Mouse (Mus musculus): Measurements from ENCODE around the gene Phykpl. TPM values are rescaled to one million over a fixed set of nuclear protein-coding genes. Genes with fewer than 3 reads are reported as not detected.

Gene Phykpl
- total and polyA plus RNA-seq, 2 experiments, result 12.7 to 23.7 TPM

- no peak for DNase-seq (ENCODE audit: extremely low read depth, low read depth, low spot score)
- no peak for TF ChIP-seq POLR2A (IDR thresholded peaks at IDR 0.05; ENCODE audit: extremely low read depth, insufficient read depth, low read length)
- no peak for TF ChIP-seq CTCF (IDR thresholded peaks at IDR 0.05; ENCODE audit: low read depth, low read length)
- WGBS, result 83% methylated on average over 6 of the region's 6 CpGs
- Histone ChIP-seq H3K4me1 (ENCODE audit: control insufficient read depth, insufficient read depth, low read length) (no peaks in the 10 kb centered on the region; the same call in none of the 2 replicates), H3K79me2 (ENCODE audit: control insufficient read depth, insufficient read depth, low read length) (no peaks in the 10 kb centered on the region), H3K9ac (ENCODE audit: low read depth, low read length) (no peak overlapping the region), H3K36me3 (ENCODE audit: control insufficient read depth, insufficient read depth, low read length) (peaks cover 63% of the 10 kb centered on the region), H3K4me3 (ENCODE audit: insufficient read depth, low read depth, low read length) (no peak overlapping the region), H3K27ac (replicated peaks; ENCODE audit: insufficient read depth, low read depth, low read length) (no peak overlapping the region), H3K27me3 (ENCODE audit: control insufficient read depth, insufficient read depth, low read length) (no peaks in the 10 kb centered on the region)
Measured at GRCm38 (mm10) chr11:51593849-51594248, 9.3 kb downstream of the Phykpl start.

- H3K79me2 ChIP-seq (ENCODE audit: control insufficient read depth, insufficient read depth, low read length), result no peaks in the 10 kb centered on the region
- H3K27me3 ChIP-seq (ENCODE audit: control insufficient read depth, insufficient read depth, low read length), result no peaks in the 10 kb centered on the region
- H3K4me3 ChIP-seq (ENCODE audit: insufficient read depth, low read depth, low read length), result no peak overlapping the region
- no peak for DNase-seq (ENCODE audit: extremely low read depth, low read depth, low spot score)
- H3K27ac ChIP-seq (replicated peaks; ENCODE audit: insufficient read depth, low read depth, low read length), result no peak overlapping the region
- H3K36me3 ChIP-seq (ENCODE audit: control insufficient read depth, insufficient read depth, low read length), result peaks cover 73% of the 10 kb centered on the region
- 63% methylated on average over 3 of the region's 3 CpGs for WGBS
- H3K4me1 ChIP-seq (ENCODE audit: control insufficient read depth, insufficient read depth, low read length), result no peaks in the 10 kb centered on the region; the same call in none of the 2 replicates
- TF ChIP-seq POLR2A (IDR thresholded peaks at IDR 0.05; ENCODE audit: extremely low read depth, insufficient read depth, low read length), result no peak
- no peak for TF ChIP-seq CTCF (IDR thresholded peaks at IDR 0.05; ENCODE audit: low read depth, low read length)
- no peak overlapping the region for H3K9ac ChIP-seq (ENCODE audit: low read depth, low read length)
Measured at GRCm38 (mm10) chr11:51594715-51595350, 10.3 kb downstream of the Phykpl start.

GRCm38 (mm10) chr11:51595459-51596083 is 11.0 kb downstream of the Phykpl start:
- WGBS, result 92% methylated on average over 1 of the region's 1 CpGs
- Histone ChIP-seq H3K4me3 (ENCODE audit: insufficient read depth, low read depth, low read length) (no peak overlapping the region), H3K79me2 (ENCODE audit: control insufficient read depth, insufficient read depth, low read length) (no peaks in the 10 kb centered on the region), H3K27ac (replicated peaks; ENCODE audit: insufficient read depth, low read depth, low read length) (no peak overlapping the region), H3K4me1 (ENCODE audit: control insufficient read depth, insufficient read depth, low read length) (no peaks in the 10 kb centered on the region; the same call in none of the 2 replicates), H3K27me3 (ENCODE audit: control insufficient read depth, insufficient read depth, low read length) (no peaks in the 10 kb centered on the region), H3K36me3 (ENCODE audit: control insufficient read depth, insufficient read depth, low read length) (peaks cover 80% of the 10 kb centered on the region), H3K9ac (ENCODE audit: low read depth, low read length) (no peak overlapping the region)
- DNase-seq (ENCODE audit: extremely low read depth, low read depth, low spot score), result no peak
- no peak for TF ChIP-seq POLR2A (IDR thresholded peaks at IDR 0.05; ENCODE audit: extremely low read depth, insufficient read depth, low read length)
- TF ChIP-seq CTCF (IDR thresholded peaks at IDR 0.05; ENCODE audit: low read depth, low read length), result no peak

- no peaks in the 10 kb centered on the region for H3K79me2 ChIP-seq (ENCODE audit: control insufficient read depth, insufficient read depth, low read length)
- WGBS, result 81% methylated on average over 2 of the region's 2 CpGs
- H3K27me3 ChIP-seq (ENCODE audit: control insufficient read depth, insufficient read depth, low read length), result no peaks in the 10 kb centered on the region
- no peak overlapping the region for H3K4me3 ChIP-seq (ENCODE audit: insufficient read depth, low read depth, low read length)
- no peak overlapping the region for H3K27ac ChIP-seq (replicated peaks; ENCODE audit: insufficient read depth, low read depth, low read length)
- no peak overlapping the region for H3K9ac ChIP-seq (ENCODE audit: low read depth, low read length)
- no peaks in the 10 kb centered on the region; the same call in none of the 2 replicates for H3K4me1 ChIP-seq (ENCODE audit: control insufficient read depth, insufficient read depth, low read length)
- no peak for DNase-seq (ENCODE audit: extremely low read depth, low read depth, low spot score)
- TF ChIP-seq CTCF (IDR thresholded peaks at IDR 0.05; ENCODE audit: low read depth, low read length), result no peak
- no peak for TF ChIP-seq POLR2A (IDR thresholded peaks at IDR 0.05; ENCODE audit: extremely low read depth, insufficient read depth, low read length)
- peaks cover 86% of the 10 kb centered on the region for H3K36me3 ChIP-seq (ENCODE audit: control insufficient read depth, insufficient read depth, low read length)
Measured at GRCm38 (mm10) chr11:51597553-51597952, 13.0 kb downstream of the Phykpl start.

GRCm38 (mm10) chr11:51602253-51602652 is 17.7 kb downstream of the Phykpl start:
- Histone ChIP-seq H3K27ac (replicated peaks; ENCODE audit: insufficient read depth, low read depth, low read length) (no peak overlapping the region), H3K4me1 (ENCODE audit: control insufficient read depth, insufficient read depth, low read length) (peaks cover 1% of the 10 kb centered on the region; the same call in 1 of the 2 replicates), H3K9ac (ENCODE audit: low read depth, low read length) (no peak overlapping the region), H3K27me3 (ENCODE audit: control insufficient read depth, insufficient read depth, low read length) (no peaks in the 10 kb centered on the region), H3K79me2 (ENCODE audit: control insufficient read depth, insufficient read depth, low read length) (peaks cover 9% of the 10 kb centered on the region; the same call in 1 of the 2 replicates), H3K36me3 (ENCODE audit: control insufficient read depth, insufficient read depth, low read length) (peaks cover 77% of the 10 kb centered on the region), H3K4me3 (ENCODE audit: insufficient read depth, low read depth, low read length) (no peak overlapping the region)
- no peak for TF ChIP-seq POLR2A (IDR thresholded peaks at IDR 0.05; ENCODE audit: extremely low read depth, insufficient read depth, low read length)
- TF ChIP-seq CTCF (IDR thresholded peaks at IDR 0.05; ENCODE audit: low read depth, low read length), result no peak
- 85% methylated on average over 3 of the region's 3 CpGs for WGBS
- no peak for DNase-seq (ENCODE audit: extremely low read depth, low read depth, low spot score)
